In the genomic region with DNA sequence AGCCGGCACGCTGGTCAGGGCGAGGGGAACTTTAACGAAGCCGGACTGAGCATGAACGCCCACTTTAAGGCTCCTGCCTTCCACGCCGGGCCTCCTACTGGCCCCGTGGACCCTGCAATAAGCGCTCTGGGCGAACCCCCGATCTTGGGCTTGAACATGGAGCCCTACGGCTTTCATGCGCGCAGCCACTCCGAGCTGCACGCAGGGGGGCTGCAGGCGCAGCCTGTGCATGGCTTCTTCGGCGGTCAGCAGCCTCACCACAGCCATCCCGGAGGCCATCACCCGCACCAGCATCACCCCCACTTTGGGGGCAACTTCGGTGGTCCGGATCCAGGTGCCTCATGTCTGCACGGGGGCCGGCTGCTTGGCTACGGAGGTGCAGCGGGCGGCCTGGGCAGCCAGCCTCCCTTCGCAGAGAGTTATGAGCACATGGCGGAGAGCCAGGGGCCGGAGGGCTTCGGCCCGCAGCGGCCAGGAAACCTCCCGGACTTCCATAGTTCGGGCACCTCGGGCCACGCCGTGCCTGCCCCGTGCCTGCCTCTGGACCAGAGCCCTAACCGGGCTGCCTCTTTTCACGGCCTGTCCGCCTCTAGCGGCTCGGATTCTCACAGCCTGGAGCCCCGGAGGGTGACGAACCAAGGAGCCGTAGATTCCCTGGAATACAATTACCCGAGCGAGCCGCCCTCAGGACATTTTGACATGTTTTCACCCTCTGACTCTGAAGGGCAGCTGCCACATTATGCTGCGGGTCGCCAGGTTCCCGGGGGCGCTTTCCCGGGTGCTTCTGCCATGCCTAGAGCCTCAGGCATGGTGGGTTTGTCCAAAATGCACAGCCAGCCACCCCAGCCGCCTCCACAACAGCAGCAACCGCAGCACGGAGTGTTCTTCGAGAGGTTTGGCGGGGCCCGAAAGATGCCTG, we compare ENCODE assay signal across 9 mouse cellular contexts. TPM values are rescaled to one million over a fixed set of nuclear protein-coding genes. Genes with fewer than 3 reads are reported as not detected.
DNase-seq lines count a peak whose midpoint lies in the region; ATAC-seq and TF ChIP-seq lines count a peak whose summit lies in the region.
"Had no signal": no experiment of that assay in that cellular context is flagged by ENCODE, and none has a peak within 500 bp of the region (broad histone marks: within the 10 kb centered on the region; RNA-seq: fewer than 3 reads in every experiment).

No protein-coding gene starts in this region.

- no peak for TF ChIP-seq CTCF in heart, postnatal 0 days (IDR thresholded peaks at IDR 0.05; ENCODE audit: low read depth)

- peaks cover 66% of the 10 kb centered on the region for H3K27me3 ChIP-seq in heart, postnatal 0 days (ENCODE audit: control insufficient read depth, insufficient read depth, low read length)
- peaks cover 47% of the 10 kb centered on the region for H3K27me3 ChIP-seq in limb, embryonic 13.5 days
- peaks cover 3% of the 10 kb centered on the region; the same call in 1 of the 2 replicates for H3K27me3 ChIP-seq in neural tube, embryonic 15.5 days (replicated peaks)

- no peak for TF ChIP-seq EP300 in heart, postnatal 0 days (IDR thresholded peaks at IDR 0.05; ENCODE audit: low read depth)

- H3K9ac ChIP-seq in heart, postnatal 0 days (replicated peaks; ENCODE audit: low read depth, low read length) = peak overlapping the region; percentile 61
- peak overlapping the region; percentile 96 for H3K9ac ChIP-seq in limb, embryonic 13.5 days
- peak overlapping the region; percentile 74 for H3K9ac ChIP-seq in neural tube, embryonic 15.5 days (replicated peaks)

- H3K4me3 ChIP-seq in heart, postnatal 0 days (ENCODE audit: low read depth, low read length) = peak overlapping the region; percentile 70
- peak overlapping the region; percentile 89 for H3K4me3 ChIP-seq in limb, embryonic 13.5 days
- H3K4me3 ChIP-seq in neural tube, embryonic 15.5 days (replicated peaks) = peak overlapping the region; percentile 73

- peak overlapping the region; percentile 97 for H3K4me2 ChIP-seq in heart, postnatal 0 days (ENCODE audit: low read depth, low read length)
- H3K4me2 ChIP-seq in limb, embryonic 13.5 days (replicated peaks) = peak overlapping the region; percentile 91
- H3K4me2 ChIP-seq in neural tube, embryonic 15.5 days = peak overlapping the region; percentile 97

- no peak for ATAC-seq in heart, postnatal 0 days (ENCODE audit: insufficient read depth, low read depth)
- ATAC-seq in limb, embryonic 13.5 days (ENCODE audit: low FRiP score, low read depth) = no peak
- ATAC-seq in neural tube, embryonic 15.5 days (ENCODE audit: low FRiP score) = no peak
- no peak for ATAC-seq in erythroblast, adult 5-6 weeks (replicated peaks; ENCODE audit: low FRiP score, poor library complexity, severe bottlenecking)

- DNase-seq in layer of hippocampus, postnatal 36 days = peak; percentile 36 to 37
- no peak for DNase-seq in layer of hippocampus, adult 9-10 months (ENCODE audit: low spot score)
- DNase-seq in embryo, embryonic 10.5 days (ENCODE audit: low spot score) = peak; percentile 62
- no peak for DNase-seq in heart, postnatal 0 days (ENCODE audit: low spot score)
- DNase-seq in cerebellum, postnatal 36 days = no peak

- peaks cover 18% of the 10 kb centered on the region for H3K36me3 ChIP-seq in heart, postnatal 0 days (replicated peaks; ENCODE audit: control insufficient read depth, insufficient read depth, low read length)
- H3K36me3 ChIP-seq in limb, embryonic 13.5 days = peaks cover 35% of the 10 kb centered on the region
- H3K36me3 ChIP-seq in neural tube, embryonic 15.5 days = no peaks in the 10 kb centered on the region

- 0 out of 2 replicates have a peak overlapping the region, but pooled peaks have one; percentile 3 for H3K27ac ChIP-seq in heart, postnatal 0 days (ENCODE audit: low read depth)
- peak overlapping the region; percentile 44; the same call in 1 of the 2 replicates for H3K27ac ChIP-seq in limb, embryonic 13.5 days
- H3K27ac ChIP-seq in neural tube, embryonic 15.5 days (replicated peaks) = peak overlapping the region; percentile 83

- no peaks in the 10 kb centered on the region for H3K9me3 ChIP-seq in heart, postnatal 0 days (replicated peaks; ENCODE audit: control insufficient read depth, low read length)
- no peaks in the 10 kb centered on the region for H3K9me3 ChIP-seq in limb, embryonic 13.5 days
- H3K9me3 ChIP-seq in neural tube, embryonic 15.5 days (replicated peaks) = no peaks in the 10 kb centered on the region

- peaks cover 31% of the 10 kb centered on the region for H3K4me1 ChIP-seq in heart, postnatal 0 days (ENCODE audit: control insufficient read depth, insufficient read depth)
- H3K4me1 ChIP-seq in limb, embryonic 13.5 days = peaks cover 76% of the 10 kb centered on the region
- peaks cover 84% of the 10 kb centered on the region for H3K4me1 ChIP-seq in neural tube, embryonic 15.5 days

- 5% methylated on average over 63 of the region's 63 CpGs for WGBS in heart, postnatal 0 days
- under 1% methylated on average over 63 of the region's 63 CpGs for WGBS in limb, embryonic 13.5 days
- under 1% methylated on average over 62 of the region's 63 CpGs for WGBS in neural tube, embryonic 15.5 days

RNA-seq across cellular contexts. Expression of a gene that starts 1.3 kb away (rescaled TPM):
- total RNA-seq in layer of hippocampus, postnatal 36 days (2021) = 10 to 100 TPM; 34.2 to 38.1 TPM
- 11.0 and 16.4 TPM in 2 replicates for total RNA-seq in heart, postnatal 0 days (2014; rRNA removed; ENCODE audit: low replicate concordance)
- 3.9 and 4.5 TPM in 2 replicates for polyA plus RNA-seq in heart, postnatal 0 days (2015; fragmentation: Nextera tagmentation; extraction: Ambion mirVana)
- 22.8 and 22.9 TPM in 2 replicates for polyA plus RNA-seq in limb, embryonic 13.5 days (2015; fragmentation: Nextera tagmentation; extraction: Ambion mirVana)
- polyA plus RNA-seq in neural tube, embryonic 15.5 days (2015; fragmentation: Nextera tagmentation; extraction: Ambion mirVana) = 15.2 and 18.3 TPM in 2 replicates
- 0.21 TPM in 1 of 2 replicates, not detected in the other for total RNA-seq in erythroblast, adult 5-6 weeks (2015; ENCODE audit: low replicate concordance)
- total RNA-seq in erythroblast, adult 5-6 weeks (2017; ENCODE audit: low replicate concordance) = 0.14 TPM in 1 of 2 replicates, not detected in the other
- total RNA-seq: MEL had no signal

Comparison
In these comparisons a context has a peak if more than half of its experiments do, and no peak if none do; other contexts are left out.
1. DNase-seq: peak in layer of hippocampus, postnatal 36 days (2 of 2) and embryo, embryonic 10.5 days (single experiment); none in layer of hippocampus, adult 9-10 months (single experiment), heart, postnatal 0 days (single experiment) and cerebellum, postnatal 36 days (0 of 2).
2. H3K27ac ChIP-seq: peak in every context shown above with its lines; median percentile 83 in neural tube, embryonic 15.5 days; 44 in limb, embryonic 13.5 days; 3 in heart, postnatal 0 days.
3. Peak in every context shown above with its lines, with median percentiles within 50 percentile points of each other: H3K4me2 ChIP-seq, H3K4me3 ChIP-seq and H3K9ac ChIP-seq.